Mouse (Mus musculus) layer of hippocampus, adult 18-20 months (tissue): ENCODE data around the gene Grm4. TPM values are rescaled to one million over a fixed set of nuclear protein-coding genes. Genes with fewer than 3 reads are reported as not detected.

Source experiments
- DNase-seq, 2 experiments: peaks; one replicate each; pipeline ENCODE4 v3.0.0; 2022; ENCODE audit warnings: low spot score in 2 of 2
- total RNA-seq, 2 experiments: library from RNA; stranded (reverse); gene quantifications; 2 replicates each; pipeline ENCODE4 v1.2.3; 2021

Grm4 gene
- total RNA-seq, 2 experiments from 2014 or later = 9.2 to 12.8 TPM

GRCm38 (mm10) chr17:27451216-27451615 is 70.0 kb downstream of the Grm4 start:
- DNase-seq = no peak

- DNase-seq = no peak
Observed at GRCm38 (mm10) chr17:27449757-27450330, 71.4 kb downstream of the Grm4 start.

DNA sequence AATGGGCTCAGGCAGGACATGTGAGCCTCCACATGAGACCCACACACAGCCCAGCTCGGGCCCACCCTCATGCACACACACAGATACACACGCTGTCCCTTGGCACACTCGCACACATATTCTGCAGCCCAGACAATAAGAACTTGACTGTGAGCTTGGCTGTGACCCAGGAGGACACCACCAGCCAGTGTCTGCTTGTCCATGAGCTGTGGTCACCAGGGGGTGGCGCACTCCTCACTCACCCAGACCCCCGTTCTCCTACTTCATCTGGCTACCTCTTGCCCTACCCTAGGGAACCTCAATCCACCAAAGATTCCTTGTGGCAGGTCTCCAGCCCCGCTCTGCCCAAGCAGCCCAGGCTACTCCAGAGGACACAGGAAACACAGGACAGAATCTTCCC is 72.5 kb downstream of the Grm4 start:
- no peak for DNase-seq

DNA sequence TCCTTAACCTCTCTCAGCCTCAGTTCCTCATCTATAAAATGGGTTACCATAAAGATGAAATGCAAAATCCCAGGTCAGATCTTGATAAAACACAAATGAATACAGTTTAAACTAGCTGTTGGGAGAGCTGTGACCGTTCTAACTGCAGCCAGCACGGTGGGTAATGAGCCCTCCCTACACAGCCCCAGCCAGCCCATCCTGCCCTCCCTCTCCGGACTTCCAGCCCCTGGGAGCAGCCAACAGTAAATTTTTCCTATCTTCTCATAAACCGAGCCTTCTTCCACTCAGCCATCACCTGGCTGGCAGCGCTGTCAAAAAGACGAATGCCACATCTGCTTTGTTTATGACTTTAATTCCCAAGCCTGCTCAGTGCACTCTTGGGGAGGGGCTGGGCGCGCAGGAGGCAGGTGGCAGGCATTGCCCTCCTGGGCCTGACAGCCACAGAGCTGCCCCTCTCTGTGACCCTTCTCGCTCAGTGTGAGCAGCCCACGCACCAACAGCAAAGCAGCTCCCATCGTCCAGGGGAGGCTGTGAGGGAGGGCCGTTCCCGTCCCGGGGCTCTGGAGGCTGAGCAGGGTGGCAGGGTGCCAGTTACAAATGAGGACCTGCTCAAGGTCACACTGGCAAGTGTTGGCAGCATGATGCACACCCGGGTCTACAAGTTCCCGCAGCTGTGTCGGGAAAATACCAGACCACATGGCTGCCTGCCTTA is 75.7 kb downstream of the Grm4 start:
- DNase-seq = no peak

GRCm38 (mm10) chr17:27442538-27443113 is 78.6 kb downstream of the Grm4 start:
- DNase-seq = no peak

DNA sequence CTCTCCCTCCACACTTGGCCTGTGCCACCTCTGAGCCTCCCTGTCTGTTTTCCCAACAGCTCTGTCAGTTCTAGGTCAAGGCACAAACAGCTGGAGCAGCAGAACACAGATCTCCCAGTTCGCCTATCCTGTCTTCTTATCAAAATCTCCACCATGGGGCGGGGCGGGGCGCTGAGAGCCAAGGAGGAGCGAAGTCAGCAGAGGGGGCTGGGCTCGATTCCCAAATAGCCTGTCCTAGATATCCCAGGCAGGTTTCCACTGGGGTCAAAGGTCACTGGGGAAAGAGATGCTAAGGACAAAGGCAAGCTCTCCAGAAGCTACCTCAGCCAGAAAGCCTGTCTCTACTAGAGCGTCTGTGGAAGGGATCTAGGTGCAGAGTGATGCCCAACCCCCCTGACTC is 79.4 kb downstream of the Grm4 start:
- no peak for DNase-seq

DNA sequence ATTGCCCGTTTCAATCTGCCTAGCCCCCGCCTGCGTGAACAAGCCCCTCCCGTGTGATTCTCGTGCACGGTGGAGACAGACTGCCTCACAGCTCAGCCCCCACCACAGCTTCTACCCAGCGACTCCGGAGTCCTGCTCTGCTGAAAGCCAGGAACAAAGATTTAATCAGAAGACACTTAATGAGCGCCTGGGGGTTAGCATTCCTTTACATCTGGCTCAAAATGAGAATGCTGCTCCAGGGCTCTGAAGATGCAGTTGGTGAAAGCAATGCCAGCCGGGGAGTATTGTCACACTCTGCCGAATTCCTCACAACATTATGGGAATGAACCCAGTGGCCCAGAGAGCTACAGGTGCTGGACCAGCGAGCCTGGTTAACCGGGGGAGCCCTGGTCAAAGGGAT is 85.4 kb downstream of the Grm4 start:
- no peak for DNase-seq

GRCm38 (mm10) chr17:27435225-27435624 is 86.0 kb downstream of the Grm4 start:
- no peak for DNase-seq

- DNase-seq = no peak
Observed at GRCm38 (mm10) chr17:27434066-27434465, 87.1 kb downstream of the Grm4 start.

DNA sequence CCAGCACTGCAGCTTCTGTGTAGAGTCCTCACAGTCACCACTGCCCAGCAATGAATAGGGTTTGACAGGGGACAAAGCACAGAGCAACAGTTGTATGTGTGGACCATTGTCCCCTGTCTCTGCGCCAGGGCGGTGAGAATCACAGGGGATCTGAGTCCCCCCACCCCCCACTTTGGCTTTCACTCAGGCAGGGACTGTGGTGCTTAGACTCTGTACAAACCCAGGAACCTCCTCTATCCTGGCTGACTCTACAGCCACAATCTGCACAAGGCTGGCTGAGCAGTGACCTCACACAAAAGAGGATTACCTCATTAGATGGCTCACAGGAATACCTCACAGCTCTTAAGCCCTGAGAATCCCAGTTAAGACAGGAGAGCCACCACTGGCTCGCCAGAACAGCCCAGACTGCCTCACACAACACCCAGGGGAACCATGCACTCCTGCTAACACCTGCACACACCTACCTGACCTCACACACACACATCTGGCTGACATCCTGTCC is 88.0 kb downstream of the Grm4 start:
- no peak for DNase-seq

GRCm38 (mm10) chr17:27432145-27432650 is 89.0 kb downstream of the Grm4 start:
- no peak for DNase-seq

- no peak for DNase-seq
Observed at GRCm38 (mm10) chr17:27431049-27431839, 90.0 kb downstream of the Grm4 start.

DNA sequence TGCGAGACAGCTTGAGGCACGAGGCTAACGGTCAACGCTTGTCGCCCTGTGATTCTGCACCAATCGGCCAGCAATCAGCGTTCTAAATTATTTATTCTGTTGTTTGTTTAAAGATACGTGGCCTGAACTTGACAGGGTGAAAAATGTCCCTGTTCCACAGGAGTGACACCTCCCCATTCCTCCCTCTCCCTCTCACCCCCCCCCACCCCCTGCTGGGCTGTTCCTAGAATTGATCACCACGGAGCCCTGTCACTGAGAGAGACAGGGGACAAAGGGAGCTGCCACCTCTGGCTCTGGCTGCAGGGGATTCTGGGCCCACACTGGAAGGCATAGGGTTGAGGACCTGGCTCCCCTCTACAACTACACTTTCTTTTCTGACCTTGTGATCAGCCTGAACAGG is 91.4 kb downstream of the Grm4 start:
- no peak for DNase-seq

DNA sequence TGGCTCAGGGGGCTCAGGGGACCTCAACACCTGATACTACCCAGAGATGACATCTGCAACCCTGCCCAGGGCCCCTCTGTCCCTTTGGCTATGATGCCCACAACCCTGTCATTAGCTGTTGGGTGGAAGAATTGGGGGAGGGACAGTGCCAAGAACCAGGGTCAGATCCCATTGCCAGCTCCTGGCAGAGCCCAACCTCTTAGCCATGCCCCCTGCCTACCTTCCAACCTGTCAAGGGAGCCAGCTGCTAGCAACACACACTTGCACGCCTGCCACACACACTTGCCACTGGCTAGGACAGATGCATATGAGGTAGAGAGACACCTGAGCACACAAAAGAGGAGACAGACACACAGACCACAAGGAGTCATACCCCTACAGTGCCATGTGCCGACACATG is 96.2 kb downstream of the Grm4 start:
- DNase-seq = no peak

DNA sequence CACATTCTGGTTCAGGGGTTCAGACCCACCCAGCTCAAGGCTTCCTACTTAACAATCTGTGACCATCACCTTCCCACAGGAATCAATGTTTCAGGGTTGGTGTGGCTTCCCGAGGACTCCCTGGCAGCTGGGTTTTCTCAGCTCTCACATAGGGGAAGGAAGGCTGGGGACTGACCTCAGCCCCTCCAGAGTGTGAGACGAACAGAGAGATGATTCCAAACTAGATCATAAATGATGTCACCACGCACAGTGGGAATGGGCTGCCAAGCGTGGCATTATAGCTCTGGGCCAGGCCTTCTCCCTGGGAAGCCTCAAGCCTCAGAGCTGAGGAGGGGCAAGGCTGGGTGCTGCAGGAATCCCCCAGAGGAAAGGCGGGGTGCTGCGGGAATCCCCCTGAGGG is 96.8 kb downstream of the Grm4 start:
- DNase-seq = no peak

- DNase-seq = peak; percentile 7 to 41
Observed at GRCm38 (mm10) chr17:27422726-27423381, 98.3 kb downstream of the Grm4 start.

DNA sequence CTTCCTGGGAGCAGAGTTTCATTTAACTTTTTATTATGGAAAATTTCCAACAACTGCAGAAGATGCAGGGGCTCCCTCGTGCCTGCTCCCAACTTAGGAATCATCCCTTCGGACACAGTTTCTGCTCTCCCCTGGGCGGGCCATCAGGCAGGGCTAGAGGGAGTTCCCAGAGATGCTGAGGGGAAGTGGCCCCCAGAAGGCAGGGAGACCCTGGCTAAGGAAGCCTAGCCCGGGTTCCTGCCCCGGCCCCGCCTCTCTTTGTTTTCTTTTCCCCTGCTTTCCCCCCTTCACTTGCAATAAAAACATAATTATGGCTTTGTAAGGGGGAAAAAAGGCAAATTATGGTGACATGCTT is 98.9 kb downstream of the Grm4 start:
- no peak for DNase-seq

GRCm38 (mm10) chr17:27421837-27422236 is 99.4 kb downstream of the Grm4 start:
- no peak for DNase-seq

DNA sequence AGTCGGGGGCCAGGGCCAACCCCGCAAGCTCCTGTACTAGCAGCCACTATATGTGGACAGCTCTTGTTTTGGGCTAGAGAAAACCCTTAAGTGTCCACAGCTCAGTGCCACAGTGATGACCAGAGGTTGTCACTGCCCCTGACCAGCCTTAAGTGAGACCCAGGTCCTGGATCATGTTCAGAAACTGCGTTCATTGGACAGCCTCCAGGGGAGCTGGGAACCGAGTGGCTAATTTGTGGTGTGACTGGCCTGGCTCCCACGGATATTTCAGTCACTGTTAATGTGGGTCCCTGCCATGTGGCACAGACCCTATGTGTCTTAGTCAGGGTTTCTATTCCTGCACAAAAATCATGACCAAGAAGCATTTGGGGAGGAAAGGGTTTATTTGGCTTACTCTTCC is 112.2 kb downstream of the Grm4 start:
- DNase-seq = no peak

- DNase-seq = no peak
Observed at GRCm38 (mm10) chr17:27408531-27408930, 112.7 kb downstream of the Grm4 start.

DNA sequence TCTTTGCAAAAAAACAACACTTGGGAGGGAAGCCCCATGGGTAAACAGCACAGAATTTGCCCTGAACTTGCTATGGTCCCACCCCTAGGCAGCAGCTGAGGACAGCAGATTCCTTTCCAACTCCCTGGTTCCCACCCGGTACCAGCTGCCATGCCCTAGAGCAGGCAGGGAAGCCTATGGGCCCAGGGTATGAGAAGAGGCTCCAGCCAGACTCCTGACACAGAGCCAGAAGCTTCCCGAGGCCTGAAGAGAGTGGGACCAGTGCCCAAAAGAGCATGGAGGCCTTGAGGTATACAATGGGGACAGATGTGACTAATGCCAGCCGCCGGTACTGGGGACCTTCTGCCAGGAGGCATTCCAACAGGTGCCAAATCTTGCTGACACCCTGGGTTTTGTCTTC is 114.2 kb downstream of the Grm4 start:
- DNase-seq = no peak
